Mouse (Mus musculus) midbrain, embryonic 16.5 days (tissue): ENCODE measurements around the gene Retn. TPM values are rescaled to one million over a fixed set of nuclear protein-coding genes. Genes with fewer than 3 reads are reported as not detected.

Source experiments
- ATAC-seq: fragments of 200-750 bp; cut with Nextera tagmentation; 2 replicates; pipeline ENCODE4 v1.8.0; 2017; ENCODE audit warnings: moderate TSS enrichment
- H3K27ac ChIP-seq: fragments of 300-500 bp; sonication (generic); 2 replicates; pipeline ENCODE4 v1.5.1; 2014; ENCODE audit warnings: mild to moderate bottlenecking, low read length, mixed read lengths
- H3K27me3 ChIP-seq: fragments of 300-500 bp; sonication (generic); 2 replicates; pipeline ENCODE4 v1.6.1; 2014; ENCODE audit warnings: low read depth, low read length, mixed read lengths; ENCODE audit not compliant: control insufficient read depth, insufficient read depth
- H3K36me3 ChIP-seq: fragments of 300-500 bp; sonication (generic); 2 replicates; pipeline ENCODE4 v1.6.1; 2014; ENCODE audit warnings: mild to moderate bottlenecking, low read length, moderate library complexity, mixed read lengths; ENCODE audit not compliant: control insufficient read depth, insufficient read depth
- H3K4me1 ChIP-seq: fragments of 300-500 bp; sonication (generic); 2 replicates; pipeline ENCODE4 v1.6.1; 2014; ENCODE audit warnings: mild to moderate bottlenecking, low read length, mixed read lengths; ENCODE audit not compliant: control insufficient read depth, insufficient read depth
- H3K4me2 ChIP-seq: fragments of 300-500 bp; sonication (generic); 2 replicates; pipeline ENCODE4 v1.6.1; 2014; ENCODE audit warnings: mild to moderate bottlenecking, low read length, mixed read lengths
- H3K4me3 ChIP-seq: fragments of 300-500 bp; sonication (generic); 2 replicates; pipeline ENCODE4 v1.5.1; 2014; ENCODE audit warnings: low read depth, mild to moderate bottlenecking, low read length, moderate library complexity, mixed read lengths
- H3K9ac ChIP-seq: fragments of 300-500 bp; sonication (generic); 2 replicates; pipeline ENCODE4 v1.6.1; 2014; ENCODE audit warnings: low read depth, low read length, mixed read lengths
- H3K9me3 ChIP-seq: fragments of 300-500 bp; sonication (generic); replicated peaks from 2 replicates; pipeline ENCODE4 v1.6.1; 2014; ENCODE audit warnings: mild to moderate bottlenecking, low read length, mixed read lengths; ENCODE audit not compliant: control insufficient read depth, poor library complexity, severe bottlenecking
- WGBS: fragments of 180-500 bp; shearing (Covaris S2); extraction: QIAGEN DNeasy Blood & Tissue Kit; methylation state at CpG from one replicate; pipeline ENCODE4 v1.1.7; 2014; 5-methylcytosine and 5-hydroxymethylcytosine counted together
- polyA plus RNA-seq: library from polyadenylated mRNA; unstranded; fragments of >200 nt; fragmentation: Nextera tagmentation; extraction: Ambion mirVana; gene quantifications from 2 replicates; pipeline ENCODE4 v1.2.1, GENCODE M21; 2015

Retn gene
- polyA plus RNA-seq, 1 experiment from 2014 or later: 0.33 TPM

GRCm38 (mm10) chr8:3628014-3628413 is 27.6 kb upstream of the Retn start:
- Histone ChIP-seq H3K27ac (no peak overlapping the region), H3K4me1 (peaks cover 8% of the 10 kb centered on the region), H3K9ac (no peak overlapping the region), H3K36me3 (no peaks in the 10 kb centered on the region), H3K9me3 (no peaks in the 10 kb centered on the region), H3K27me3 (peaks cover 10% of the 10 kb centered on the region), H3K4me2 (no peak overlapping the region), H3K4me3 (no peak overlapping the region)
- no peak for ATAC-seq
- 38% methylated on average over 5 of the region's 5 CpGs for WGBS

GRCm38 (mm10) chr8:3630647-3631477 is 24.7 kb upstream of the Retn start, which contains the start of gene Stxbp2:
Stxbp2 (plus strand) TSS chr8:3630955.
- Histone ChIP-seq H3K27ac (no peak within 1 kb of the TSS), H3K36me3 (no peaks in the 10 kb centered on the region), H3K9me3 (no peaks in the 10 kb centered on the region), H3K9ac (peak within 1 kb of the TSS; percentile 61), H3K4me3 (peak within 1 kb of the TSS; percentile 48), H3K27me3 (peaks cover 10% of the 10 kb centered on the region), H3K4me2 (peak within 1 kb of the TSS; percentile 77), H3K4me1 (peaks cover 8% of the 10 kb centered on the region)
- WGBS: 6% methylated on average over 47 of the region's 47 CpGs
- ATAC-seq: peak; percentile 82

GRCm38 (mm10) chr8:3631478-3631875 is 24.1 kb upstream of the Retn start:
- Histone ChIP-seq H3K27ac (no peak overlapping the region), H3K4me1 (peaks cover 8% of the 10 kb centered on the region), H3K4me3 (peak overlapping the region; percentile 48), H3K27me3 (peaks cover 10% of the 10 kb centered on the region), H3K9ac (peak overlapping the region; percentile 61; the same call in 1 of the 2 replicates), H3K4me2 (peak overlapping the region; percentile 77), H3K36me3 (no peaks in the 10 kb centered on the region), H3K9me3 (no peaks in the 10 kb centered on the region)
- WGBS: 29% methylated on average over 8 of the region's 8 CpGs
- no peak for ATAC-seq

GRCm38 (mm10) chr8:3645804-3646203 is 9.8 kb upstream of the Retn start:
- no peak overlapping the region for H3K4me3 ChIP-seq
- H3K36me3 ChIP-seq: no peaks in the 10 kb centered on the region
- 32% methylated on average over 5 of the region's 5 CpGs for WGBS
- H3K9me3 ChIP-seq: no peaks in the 10 kb centered on the region
- no peak overlapping the region for H3K9ac ChIP-seq
- H3K4me1 ChIP-seq: no peaks in the 10 kb centered on the region
- H3K4me2 ChIP-seq: no peak overlapping the region
- H3K27me3 ChIP-seq: no peaks in the 10 kb centered on the region
- ATAC-seq: no peak
- no peak overlapping the region for H3K27ac ChIP-seq

- no peak for ATAC-seq
- WGBS: 80% methylated on average over 6 of the region's 6 CpGs
- Histone ChIP-seq H3K9me3 (no peaks in the 10 kb centered on the region), H3K36me3 (no peaks in the 10 kb centered on the region), H3K27me3 (no peaks in the 10 kb centered on the region), H3K4me3 (no peak overlapping the region), H3K27ac (no peak overlapping the region), H3K9ac (no peak overlapping the region), H3K4me1 (no peaks in the 10 kb centered on the region), H3K4me2 (no peak overlapping the region)
These were observed 8.6 kb upstream of the Retn start for GRCm38 (mm10) chr8:3646824-3647531.

GRCm38 (mm10) chr8:3647561-3647960 is 8.0 kb upstream of the Retn start:
- H3K9me3 ChIP-seq: no peaks in the 10 kb centered on the region
- no peak for ATAC-seq

GRCm38 (mm10) chr8:3648268-3648667 is 7.3 kb upstream of the Retn start:
- Histone ChIP-seq H3K36me3 (no peaks in the 10 kb centered on the region), H3K27me3 (no peaks in the 10 kb centered on the region), H3K9ac (no peak overlapping the region), H3K27ac (no peak overlapping the region), H3K4me1 (no peaks in the 10 kb centered on the region), H3K9me3 (no peaks in the 10 kb centered on the region), H3K4me3 (no peak overlapping the region), H3K4me2 (no peak overlapping the region)
- 67% methylated on average over 2 of the region's 2 CpGs for WGBS
- no peak for ATAC-seq

More at GRCm38 (mm10) chr8:3647561-3647960, 8.0 kb upstream of the Retn start:
- Histone ChIP-seq H3K9ac (no peak overlapping the region), H3K4me1 (no peaks in the 10 kb centered on the region), H3K4me2 (no peak overlapping the region), H3K27ac (no peak overlapping the region), H3K4me3 (no peak overlapping the region), H3K36me3 (no peaks in the 10 kb centered on the region), H3K27me3 (no peaks in the 10 kb centered on the region)
- 78% methylated on average over 4 of the region's 4 CpGs for WGBS

GRCm38 (mm10) chr8:3648990-3649389 is 6.6 kb upstream of the Retn start:
- no peak overlapping the region for H3K9ac ChIP-seq
- ATAC-seq: no peak
- 18% methylated on average over 1 of the region's 1 CpGs for WGBS
- H3K36me3 ChIP-seq: no peaks in the 10 kb centered on the region
- no peaks in the 10 kb centered on the region for H3K9me3 ChIP-seq
- no peaks in the 10 kb centered on the region for H3K4me1 ChIP-seq
- H3K27ac ChIP-seq: no peak overlapping the region
- H3K4me2 ChIP-seq: no peak overlapping the region
- H3K4me3 ChIP-seq: no peak overlapping the region
- no peaks in the 10 kb centered on the region for H3K27me3 ChIP-seq

GRCm38 (mm10) chr8:3652845-3653244 is 2.7 kb upstream of the Retn start:
- Histone ChIP-seq H3K27me3 (no peaks in the 10 kb centered on the region), H3K4me2 (no peak overlapping the region), H3K36me3 (no peaks in the 10 kb centered on the region), H3K4me3 (no peak overlapping the region), H3K9ac (no peak overlapping the region), H3K4me1 (peaks cover 5% of the 10 kb centered on the region; the same call in 1 of the 2 replicates), H3K9me3 (no peaks in the 10 kb centered on the region), H3K27ac (no peak overlapping the region)
- 67% methylated on average over 3 of the region's 3 CpGs for WGBS
- ATAC-seq: no peak
